Mouse (Mus musculus) forebrain, embryonic 14.5 days (tissue): ENCODE measurements at regions not wholly inside any gene's neighbourhood (a gene's known extent, or its start where the extent isn't known, plus 50 kb on each side); places are given as distances from the start of the nearest gene placed in this dataset.

ENCODE experiments used
- ATAC-seq: fragments of 200-750 bp; cut with Nextera tagmentation; 2 replicates; pipeline ENCODE4 v1.8.0; 2017; ENCODE audit warnings: mild to moderate bottlenecking, moderate library complexity
- DNase-seq: peaks from one replicate; pipeline ENCODE4 v3.0.0-alpha.2; 2015; ENCODE audit warnings: low spot score
- H3K27ac ChIP-seq: fragments of 300-500 bp; sonication (generic); 2 replicates; pipeline ENCODE4 v1.5.1; 2014; ENCODE audit warnings: low read depth, mild to moderate bottlenecking, control low read depth, low read length, moderate library complexity
- H3K27me3 ChIP-seq: fragments of 300-500 bp; sonication (generic); replicated peaks from 2 replicates; pipeline ENCODE4 v1.6.1; 2014; ENCODE audit warnings: low read length, control low read depth, mixed read lengths; ENCODE audit not compliant: control insufficient read depth, insufficient read depth
- H3K36me3 ChIP-seq: fragments of 300-500 bp; sonication (generic); 2 replicates; pipeline ENCODE4 v1.6.1; 2014; ENCODE audit warnings: low read length, control low read depth; ENCODE audit not compliant: control insufficient read depth, insufficient read depth
- H3K4me1 ChIP-seq: fragments of 300-500 bp; sonication (generic); 2 replicates; pipeline ENCODE4 v1.6.1; 2014; ENCODE audit warnings: antibody characterized with exemption, low read length, control low read depth; ENCODE audit not compliant: control insufficient read depth, insufficient read depth
- H3K4me2 ChIP-seq: fragments of 300-500 bp; sonication (generic); 2 replicates; pipeline ENCODE4 v1.6.1; 2014; ENCODE audit warnings: mild to moderate bottlenecking, control low read depth, low read length
- H3K4me3 ChIP-seq: fragments of 300-500 bp; sonication (generic); 2 replicates; pipeline ENCODE4 v1.5.1; 2014; ENCODE audit warnings: low read depth, low read length, control low read depth
- H3K9ac ChIP-seq: fragments of 300-500 bp; sonication (generic); 2 replicates; pipeline ENCODE4 v1.6.1; 2014; ENCODE audit warnings: mild to moderate bottlenecking, low read length, control low read depth, moderate library complexity
- H3K9me3 ChIP-seq: fragments of 300-500 bp; sonication (generic); replicated peaks from 2 replicates; pipeline ENCODE4 v1.6.1; 2016; ENCODE audit warnings: low read length, control low read depth, mixed read lengths; ENCODE audit not compliant: control insufficient read depth
- WGBS: fragments of 180-500 bp; shearing (Covaris S2); extraction: QIAGEN DNeasy Blood & Tissue Kit; methylation state at CpG from one replicate; pipeline ENCODE4 v1.1.7; 2014; 5-methylcytosine and 5-hydroxymethylcytosine counted together

GRCm38 (mm10) chr14:64533591-64534151 is 429.6 kb downstream of the Prss52 start:
- DNase-seq = peak; percentile 86
- H3K9me3 ChIP-seq = no peaks in the 10 kb centered on the region
- H3K27ac ChIP-seq = peak overlapping the region; percentile 94
- no peak overlapping the region for H3K4me3 ChIP-seq
- peak; percentile 89 for ATAC-seq
- peaks cover 18% of the 10 kb centered on the region for H3K4me1 ChIP-seq
- WGBS = 5% methylated on average over 7 of the region's 7 CpGs
- H3K9ac ChIP-seq = peak overlapping the region; percentile 43
- H3K36me3 ChIP-seq = no peaks in the 10 kb centered on the region
- H3K27me3 ChIP-seq = no peaks in the 10 kb centered on the region
- H3K4me2 ChIP-seq = peak overlapping the region; percentile 8; the same call in 1 of the 2 replicates

DNA sequence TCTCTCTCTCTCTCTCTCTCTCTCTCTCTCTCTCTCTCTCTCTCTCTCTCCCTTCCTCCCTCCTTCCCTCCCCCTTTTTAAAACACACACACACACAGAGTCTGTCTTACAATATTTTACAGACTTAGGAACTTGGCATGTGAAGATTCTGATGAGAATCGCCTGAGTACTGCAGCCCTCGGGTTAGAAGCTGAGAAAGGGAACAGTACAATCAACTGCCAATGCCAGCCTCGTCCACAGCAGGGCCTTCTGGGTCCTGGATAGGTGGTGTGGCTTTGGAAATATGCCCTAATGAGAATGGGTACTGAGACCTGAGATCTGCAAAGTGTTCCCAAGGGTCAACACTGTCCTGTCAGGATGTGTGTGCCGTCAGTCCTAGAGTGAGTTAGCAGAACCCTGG is 430.1 kb downstream of the Prss52 start:
- peak overlapping the region; percentile 47; the same call in 1 of the 2 replicates for H3K9ac ChIP-seq
- no peaks in the 10 kb centered on the region for H3K9me3 ChIP-seq
- H3K36me3 ChIP-seq = no peaks in the 10 kb centered on the region
- H3K4me3 ChIP-seq = no peak overlapping the region
- 27% methylated on average over 4 of the region's 4 CpGs for WGBS
- H3K27ac ChIP-seq = peak overlapping the region; percentile 94
- DNase-seq (no peak), ATAC-seq (peak; percentile 72)
- H3K27me3 ChIP-seq = no peaks in the 10 kb centered on the region
- H3K4me2 ChIP-seq = peak overlapping the region; percentile 14; the same call in 1 of the 2 replicates
- peaks cover 18% of the 10 kb centered on the region for H3K4me1 ChIP-seq

- no peak for ATAC-seq
- H3K9me3 ChIP-seq = no peaks in the 10 kb centered on the region
- WGBS = 67% methylated on average over 2 of the region's 2 CpGs
- H3K4me1 ChIP-seq = peaks cover 3% of the 10 kb centered on the region; the same call in 1 of the 2 replicates
- no peaks in the 10 kb centered on the region for H3K36me3 ChIP-seq
- no peaks in the 10 kb centered on the region for H3K27me3 ChIP-seq
- no peak overlapping the region for H3K4me2 ChIP-seq
- H3K4me3 ChIP-seq = no peak overlapping the region
- no peak overlapping the region for H3K9ac ChIP-seq
- peak; percentile 35 for DNase-seq
- H3K27ac ChIP-seq = no peak overlapping the region
These were observed 435.4 kb downstream of the Prss52 start for GRCm38 (mm10) chr14:64539436-64539835.

DNA sequence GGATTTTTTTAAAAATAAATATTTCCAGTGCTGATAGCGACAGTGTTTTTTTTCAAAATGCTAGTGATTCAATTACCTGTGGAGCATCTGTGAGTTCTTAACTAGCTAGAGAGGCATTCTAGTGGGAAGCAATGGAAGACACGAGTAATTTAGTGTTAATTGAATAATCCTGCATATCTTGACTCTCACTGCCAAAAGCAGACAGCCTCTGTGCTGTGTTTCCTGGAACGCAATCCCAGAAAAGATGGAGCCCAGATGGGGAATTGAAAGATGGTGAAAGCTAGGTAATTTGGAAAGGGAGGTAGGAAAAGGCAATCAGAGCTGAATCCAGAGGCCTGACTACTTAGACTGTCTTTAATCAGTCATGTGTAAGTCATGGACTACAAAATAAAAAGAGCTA is 441.0 kb downstream of the Prss52 start:
- 62% methylated on average over 3 of the region's 3 CpGs for WGBS
- no peak overlapping the region for H3K4me2 ChIP-seq
- H3K9me3 ChIP-seq = no peaks in the 10 kb centered on the region
- H3K4me3 ChIP-seq = no peak overlapping the region
- no peak overlapping the region for H3K9ac ChIP-seq
- no peak for ATAC-seq
- no peaks in the 10 kb centered on the region for H3K27me3 ChIP-seq
- H3K27ac ChIP-seq = 0 out of 2 replicates have a peak overlapping the region, but pooled peaks have one; percentile 40
- no peaks in the 10 kb centered on the region for H3K4me1 ChIP-seq
- no peaks in the 10 kb centered on the region for H3K36me3 ChIP-seq
- peak; percentile 65 for DNase-seq

GRCm38 (mm10) chr14:64546787-64547186 is 442.7 kb downstream of the Prss52 start:
- no peak overlapping the region for H3K9ac ChIP-seq
- H3K36me3 ChIP-seq = no peaks in the 10 kb centered on the region
- no peak overlapping the region for H3K4me2 ChIP-seq
- H3K4me1 ChIP-seq = no peaks in the 10 kb centered on the region
- no peak overlapping the region for H3K27ac ChIP-seq
- H3K4me3 ChIP-seq = no peak overlapping the region
- no peak for ATAC-seq
- peak; percentile 29 for DNase-seq
- H3K27me3 ChIP-seq = no peaks in the 10 kb centered on the region
- WGBS = 5% methylated on average over 4 of the region's 4 CpGs
- no peaks in the 10 kb centered on the region for H3K9me3 ChIP-seq

- H3K4me3 ChIP-seq = no peak overlapping the region
- H3K27me3 ChIP-seq = no peaks in the 10 kb centered on the region
- no peak overlapping the region for H3K27ac ChIP-seq
- H3K4me2 ChIP-seq = no peak overlapping the region
- no peaks in the 10 kb centered on the region for H3K9me3 ChIP-seq
- DNase-seq (no peak), ATAC-seq (no peak)
- WGBS = 68% methylated on average over 4 of the region's 4 CpGs
- no peaks in the 10 kb centered on the region for H3K4me1 ChIP-seq
- H3K9ac ChIP-seq = no peak overlapping the region
- no peaks in the 10 kb centered on the region for H3K36me3 ChIP-seq
These were observed 448.9 kb downstream of the Prss52 start for GRCm38 (mm10) chr14:64552951-64553350.

GRCm38 (mm10) chr14:64556042-64556441 is 452.0 kb downstream of the Prss52 start:
- no peak overlapping the region for H3K27ac ChIP-seq
- H3K4me3 ChIP-seq = no peak overlapping the region
- ATAC-seq = no peak
- no peak overlapping the region for H3K4me2 ChIP-seq
- no peaks in the 10 kb centered on the region for H3K36me3 ChIP-seq
- WGBS = 62% methylated on average over 7 of the region's 7 CpGs
- DNase-seq = no peak
- H3K9me3 ChIP-seq = no peaks in the 10 kb centered on the region
- H3K9ac ChIP-seq = no peak overlapping the region
- no peaks in the 10 kb centered on the region for H3K27me3 ChIP-seq
- H3K4me1 ChIP-seq = no peaks in the 10 kb centered on the region

DNA sequence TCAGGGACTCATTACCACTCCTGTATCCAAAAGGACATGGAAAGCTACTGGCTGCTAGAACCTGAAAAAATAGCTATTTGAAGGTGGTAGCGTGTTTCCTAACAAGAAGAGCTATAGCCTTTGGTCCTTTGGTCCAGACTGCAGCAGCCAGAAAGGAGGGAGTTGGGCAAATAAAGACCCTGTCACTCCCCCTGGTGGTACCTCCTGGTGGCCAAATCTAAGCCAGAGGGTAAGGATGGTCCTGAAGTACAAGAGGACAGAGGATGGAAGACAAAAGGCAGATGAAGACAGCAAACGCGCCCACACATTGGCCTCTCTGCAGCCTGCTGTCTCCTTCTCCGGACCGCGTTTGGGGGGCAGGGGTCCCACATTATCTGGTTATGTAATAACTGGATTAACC is 453.4 kb downstream of the Prss52 start:
- 74% methylated on average over 6 of the region's 6 CpGs for WGBS
- ATAC-seq = no peak
- DNase-seq = no peak

DNA sequence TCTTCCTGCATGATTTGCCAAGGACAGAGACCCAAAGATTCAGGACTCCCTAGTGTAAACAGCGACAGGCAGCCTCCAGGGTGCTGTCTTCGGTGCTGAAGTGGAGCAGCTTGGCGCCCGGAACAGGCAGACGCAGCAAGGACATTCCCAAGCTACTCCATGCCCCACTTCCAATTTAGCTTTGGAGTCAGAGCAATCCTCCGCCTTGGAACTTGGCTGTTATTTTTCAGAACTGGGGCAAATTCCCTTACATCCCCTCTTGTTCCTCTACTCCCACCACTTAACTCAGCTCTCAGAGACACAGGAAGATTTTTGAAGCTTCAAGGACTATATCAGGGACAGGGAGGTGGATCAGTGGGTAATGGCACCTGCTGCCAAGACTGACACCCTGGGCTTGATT is 464.6 kb downstream of the Prss52 start:
- WGBS = 11% methylated on average over 6 of the region's 6 CpGs
- no peak overlapping the region for H3K9ac ChIP-seq
- H3K9me3 ChIP-seq = no peaks in the 10 kb centered on the region
- no peak overlapping the region for H3K4me2 ChIP-seq
- no peak overlapping the region for H3K27ac ChIP-seq
- ATAC-seq = no peak
- no peaks in the 10 kb centered on the region for H3K27me3 ChIP-seq
- peaks cover 3% of the 10 kb centered on the region; the same call in 1 of the 2 replicates for H3K4me1 ChIP-seq
- no peak overlapping the region for H3K4me3 ChIP-seq
- DNase-seq = no peak
- H3K36me3 ChIP-seq = no peaks in the 10 kb centered on the region

More for the DNA sequence above, 453.4 kb downstream of the Prss52 start:
- no peak overlapping the region for H3K9ac ChIP-seq
- no peaks in the 10 kb centered on the region for H3K9me3 ChIP-seq
- H3K4me2 ChIP-seq = no peak overlapping the region
- H3K27ac ChIP-seq = no peak overlapping the region
- H3K4me1 ChIP-seq = no peaks in the 10 kb centered on the region
- H3K27me3 ChIP-seq = no peaks in the 10 kb centered on the region
- no peak overlapping the region for H3K4me3 ChIP-seq
- no peaks in the 10 kb centered on the region for H3K36me3 ChIP-seq
